Mouse (Mus musculus): ENCODE measurements around the gene Rpl7l1. TPM values are rescaled to one million over a fixed set of nuclear protein-coding genes. Genes with fewer than 3 reads are reported as not detected.
"Not testable (repeated sequence)": the region's sequence is repeated elsewhere in the genome, so short reads cannot be mapped to it uniquely, and the experiment has no call there.

Gene Rpl7l1
- total RNA-seq (2021): 10 to 100 TPM; 54.3 to 57.3 TPM
- long read RNA-seq, experiment 1, transcript Rpl7l1-201 (7 exons, 2,606 nt): major isoform, 29 of 64 reads
- long read RNA-seq, experiment 1, partial matches to known transcripts: 11 of 64 reads
- long read RNA-seq, experiment 1, other reads (novel, unspliced or antisense): 24 of 64 reads
- long read RNA-seq, experiment 2, transcript Rpl7l1-201 (7 exons, 2,606 nt): major isoform, 48 of 86 reads
- long read RNA-seq, experiment 2, partial matches to known transcripts: 13 of 86 reads
- long read RNA-seq, experiment 2, other reads (novel, unspliced or antisense): 25 of 86 reads

DNA sequence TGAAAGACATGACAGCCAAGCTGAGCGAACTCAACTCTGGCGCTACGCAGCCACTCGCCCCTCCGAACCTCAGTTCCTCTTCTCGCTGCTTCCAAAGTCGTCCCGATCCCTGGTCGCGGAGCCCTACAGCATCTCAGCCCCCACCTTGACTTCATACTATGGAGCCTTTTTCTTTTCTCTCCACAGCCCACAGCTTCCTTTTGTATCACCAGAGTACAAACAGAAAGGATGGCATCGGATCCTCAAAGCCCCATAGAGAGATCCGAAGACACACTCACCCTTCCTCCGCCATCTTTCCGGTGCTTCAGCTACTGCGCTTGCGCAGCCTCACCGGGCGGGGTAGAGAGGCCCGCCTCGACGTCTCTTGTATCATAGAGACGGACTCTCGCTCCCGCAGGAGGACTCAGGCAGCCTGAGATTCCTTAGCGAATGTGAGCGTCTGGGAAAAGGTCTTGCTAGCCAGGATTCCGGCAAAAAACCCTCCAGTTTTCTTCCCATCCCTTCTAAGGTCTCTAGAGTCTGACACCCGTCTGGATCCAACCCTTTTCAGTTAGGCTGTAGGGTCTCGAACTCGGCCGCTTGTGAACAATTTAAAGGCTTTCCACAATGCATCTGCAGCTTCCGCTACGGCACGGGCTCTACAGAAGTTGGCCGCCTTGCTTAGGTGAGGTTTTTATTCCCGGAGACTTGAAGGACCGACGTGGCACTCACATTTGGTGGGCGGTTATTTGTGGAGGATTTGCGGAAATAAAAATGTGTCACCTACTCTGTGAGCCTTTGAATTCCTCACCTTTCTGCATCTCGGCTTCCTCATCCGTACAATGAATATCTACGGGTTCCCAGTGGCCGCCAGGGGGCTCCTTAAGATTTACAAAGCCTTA lies at the start of gene Rpl7l1:
Gene Rpl7l1, minus strand, starts transcription at position 332 of the 881 bp plus-strand sequence.
- intact Hi-C loops (cut with DNase I; ENCODE audit: low total_unique reads): loop anchor here (5.0 kb wide), 1 partner anchor 95 kb away; no protein-coding TSS in a partner anchor
- peak; percentile 94 for DNase-seq

DNA sequence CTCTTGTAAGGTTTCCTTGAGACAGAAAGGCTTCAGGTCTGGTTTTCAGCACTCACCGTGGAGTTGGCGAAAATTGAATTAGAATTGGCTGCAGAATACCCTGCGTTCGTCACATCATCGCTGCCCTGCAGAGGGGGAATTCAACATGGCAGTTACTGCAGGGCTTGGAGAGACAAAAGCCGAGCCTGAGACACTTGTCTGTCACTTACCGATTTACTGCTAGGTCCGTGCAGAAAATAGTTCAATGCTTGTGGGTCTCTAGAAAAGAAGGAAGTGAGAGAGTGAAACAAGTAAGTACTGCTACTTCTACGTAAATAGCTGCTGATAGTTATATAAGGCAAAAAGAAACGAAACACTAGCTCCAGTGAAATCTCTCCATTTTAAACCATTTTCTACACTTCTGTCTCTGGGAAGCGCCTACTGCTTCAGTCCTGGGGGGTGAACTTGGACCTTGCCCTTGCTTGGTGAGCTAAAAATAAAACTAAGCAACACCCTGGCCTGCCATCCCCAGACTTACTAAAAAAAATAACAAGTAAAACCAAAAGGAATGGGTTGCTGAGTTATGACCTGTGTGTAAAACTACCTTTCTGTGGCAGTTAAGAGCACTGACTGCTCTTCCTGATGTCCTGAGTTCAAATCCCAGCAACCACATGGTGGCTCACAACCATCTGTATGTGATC lies 47.5 kb upstream of the Rpl7l1 start:
- DNase-seq: no peak
- intact Hi-C loops (cut with DNase I; ENCODE audit: low total_unique reads): no loop called here

DNA sequence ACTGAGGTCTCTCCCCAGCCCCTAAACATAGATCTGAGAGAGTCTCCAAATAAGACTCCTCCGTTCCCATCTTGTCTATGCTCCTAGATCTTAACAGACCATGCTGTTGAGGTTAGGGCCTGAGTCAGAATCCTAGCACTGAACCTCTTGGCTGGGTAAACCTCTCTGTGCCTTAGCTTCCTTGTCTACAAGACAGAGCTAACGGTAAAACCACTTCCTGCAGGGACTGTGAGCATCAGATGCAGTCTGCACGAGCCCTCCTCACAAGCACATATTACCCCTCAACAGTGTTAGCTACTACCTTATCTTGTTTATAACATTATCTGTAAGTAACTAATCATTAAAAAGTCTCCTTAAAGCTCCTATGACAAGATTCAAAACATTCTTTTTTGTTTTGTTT lies 46.5 kb upstream of the Rpl7l1 start:
- intact Hi-C loops (cut with DNase I; ENCODE audit: low total_unique reads): no loop called here
- DNase-seq: no peak

DNA sequence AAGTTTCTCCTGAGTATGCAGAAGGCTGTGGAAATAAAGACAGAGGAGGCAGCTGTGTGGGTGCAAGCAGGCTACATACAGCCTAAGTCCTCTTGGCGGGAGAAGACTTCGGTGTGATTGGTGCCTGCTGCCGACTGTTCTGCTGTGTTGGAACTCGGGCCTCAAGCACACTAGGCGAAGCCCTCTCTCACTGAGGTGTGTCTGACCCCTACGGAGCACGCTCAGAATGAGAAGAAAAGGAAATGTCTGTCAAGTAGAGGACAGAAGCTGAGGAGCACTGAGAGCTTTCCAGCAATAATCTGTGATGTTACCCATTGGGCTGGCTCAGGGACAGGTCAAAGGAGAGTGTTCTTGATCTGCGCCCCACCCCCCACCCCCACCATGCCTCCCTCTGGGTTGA lies 40.6 kb upstream of the Rpl7l1 start:
- intact Hi-C loops (cut with DNase I; ENCODE audit: low total_unique reads): no loop called here

DNA sequence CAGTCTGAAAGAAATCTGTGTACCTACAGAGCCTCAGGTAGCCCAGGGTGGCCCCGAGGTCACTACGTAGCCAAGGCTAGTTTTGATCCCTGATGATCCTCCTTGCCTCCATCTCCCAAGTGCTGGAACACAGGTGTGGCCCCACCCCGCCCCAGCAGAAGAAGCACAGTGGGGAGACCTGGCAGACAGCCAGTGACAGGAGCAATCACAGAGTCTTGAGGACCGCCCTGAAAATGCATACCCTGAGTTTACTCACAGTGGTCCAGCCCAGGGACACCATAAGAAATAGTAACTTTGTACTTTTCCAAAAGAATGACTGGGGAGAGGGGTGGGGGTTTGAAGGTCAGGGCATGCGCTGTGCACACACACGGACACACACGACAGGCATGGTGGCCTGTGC lies 38.2 kb upstream of the Rpl7l1 start:
- intact Hi-C loops (cut with DNase I; ENCODE audit: low total_unique reads): no loop called here
- no peak for DNase-seq

More for the DNA sequence above, 40.6 kb upstream of the Rpl7l1 start:
- DNase-seq: no peak

DNA sequence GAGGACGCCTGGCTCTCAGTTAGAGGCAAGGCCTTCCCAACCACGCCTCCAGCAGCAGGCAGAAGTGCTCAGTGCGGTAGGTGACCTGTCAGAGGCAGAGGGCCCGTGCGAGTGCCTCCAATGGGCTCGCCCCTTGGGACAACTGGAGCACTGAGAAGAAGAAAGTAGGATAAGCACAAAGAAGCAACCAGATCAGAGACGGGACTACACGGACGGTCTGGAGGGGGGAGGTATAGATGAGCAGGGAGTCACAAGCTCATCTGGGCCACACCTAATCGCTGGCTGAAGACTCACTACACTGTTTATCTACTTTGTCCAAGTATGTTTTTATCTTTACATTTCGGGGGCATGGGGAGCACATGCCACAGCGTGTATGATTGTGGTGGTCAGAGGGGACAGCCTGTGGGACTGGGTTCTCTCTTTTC lies 35.3 kb upstream of the Rpl7l1 start:
- no peak for DNase-seq
- intact Hi-C loops (cut with DNase I; ENCODE audit: low total_unique reads): no loop called here

DNA sequence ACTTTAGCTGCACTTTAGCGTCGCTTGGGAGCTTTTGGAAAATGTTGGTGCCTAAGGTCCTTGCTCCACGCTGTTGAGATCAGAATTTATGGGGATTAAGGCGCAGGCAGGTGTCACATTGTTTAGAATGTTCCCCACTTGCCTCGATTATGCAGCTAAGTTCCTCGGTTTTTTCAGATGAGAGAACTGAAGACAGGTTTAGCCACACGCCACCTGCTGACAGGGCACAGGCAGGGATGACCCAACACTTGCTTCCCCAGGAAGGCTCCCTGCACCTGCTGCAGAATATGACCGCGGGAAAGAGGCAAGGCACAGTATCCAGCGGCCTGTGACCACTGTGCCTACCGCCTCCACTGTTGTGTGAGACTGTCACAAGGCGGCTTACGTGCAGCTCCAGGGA lies 33.8 kb upstream of the Rpl7l1 start:
- intact Hi-C loops (cut with DNase I; ENCODE audit: low total_unique reads): no loop called here
- no peak for DNase-seq

DNA sequence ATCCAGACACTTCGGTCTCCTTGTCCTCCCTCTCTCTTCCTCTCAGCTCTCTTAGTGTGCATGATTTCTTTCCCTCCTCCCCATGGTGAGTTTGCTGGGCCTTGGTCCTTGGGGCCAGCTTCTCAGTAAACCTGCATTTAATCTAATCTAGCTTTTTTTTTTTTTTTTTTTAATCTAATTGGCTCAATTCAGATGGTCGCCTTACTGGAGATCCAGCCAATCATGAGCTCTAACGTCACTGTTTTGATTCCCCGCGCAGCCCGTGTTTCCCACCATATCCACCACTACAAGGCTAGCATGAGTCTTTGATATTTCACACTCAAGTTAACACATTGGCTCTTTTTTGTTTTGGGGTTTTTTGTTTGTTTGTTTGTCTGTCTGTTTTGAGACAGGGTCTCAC lies 32.0 kb upstream of the Rpl7l1 start:
- intact Hi-C loops (cut with DNase I; ENCODE audit: low total_unique reads): no loop called here
- DNase-seq: no peak

DNA sequence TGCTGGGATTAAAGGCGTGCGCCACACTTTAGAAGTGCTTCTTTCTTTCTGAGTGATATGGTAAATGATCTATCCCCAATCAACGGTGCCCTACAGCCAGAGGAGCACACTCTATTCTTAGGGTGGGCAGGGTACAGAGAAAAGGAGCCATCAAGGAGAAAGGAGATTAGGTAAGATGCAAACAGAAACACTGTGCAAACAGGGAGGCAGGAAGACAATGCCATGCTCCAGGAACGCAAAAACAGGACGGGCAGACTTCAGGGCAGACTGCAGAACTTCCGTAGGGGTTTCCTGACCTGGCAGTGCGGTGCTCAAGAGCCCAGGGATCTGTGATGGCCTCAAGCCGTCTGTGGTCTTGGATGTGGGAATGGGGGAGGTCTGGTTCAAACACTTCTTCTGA lies 31.2 kb upstream of the Rpl7l1 start:
- intact Hi-C loops (cut with DNase I; ENCODE audit: low total_unique reads): no loop called here
- no peak for DNase-seq

DNA sequence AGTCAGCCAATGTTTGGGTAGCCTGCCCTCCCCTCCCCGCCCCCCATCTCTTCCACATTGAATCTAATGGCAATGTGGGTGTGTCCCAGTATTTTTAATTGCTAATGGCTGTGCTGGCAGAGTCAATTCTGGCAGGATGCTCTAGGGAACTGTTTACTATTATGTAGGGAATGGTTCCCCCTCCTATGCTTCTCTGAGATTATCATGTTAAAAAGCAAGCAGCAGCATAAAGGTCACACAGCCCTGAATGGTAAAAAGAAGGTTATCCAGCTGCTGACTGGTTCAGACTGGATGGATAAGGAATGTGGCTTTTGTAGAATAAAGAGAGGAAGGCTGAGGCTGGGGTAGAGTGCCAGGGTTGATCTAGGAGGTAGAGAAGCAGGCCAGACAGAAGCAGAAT lies 30.0 kb upstream of the Rpl7l1 start:
- intact Hi-C loops (cut with DNase I; ENCODE audit: low total_unique reads): no loop called here

DNA sequence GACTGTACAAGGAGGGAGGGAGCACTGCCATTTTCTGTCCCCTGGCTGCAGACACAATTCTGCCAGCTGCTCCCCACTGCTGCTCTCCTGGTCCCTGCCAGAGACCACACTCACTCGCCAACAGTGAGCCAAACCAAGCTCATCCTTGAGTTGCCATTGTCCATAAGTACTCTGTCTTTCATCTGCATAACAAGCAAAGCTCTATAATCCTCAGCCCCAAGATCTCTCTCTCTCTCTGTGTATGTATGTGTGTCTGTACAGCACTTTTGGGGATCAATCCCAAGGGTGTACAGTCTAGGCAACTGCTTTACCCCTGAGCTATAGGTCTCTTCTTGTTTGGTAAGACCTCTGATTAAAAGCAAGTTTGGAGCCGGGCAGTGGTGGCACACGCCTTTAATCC lies 28.2 kb upstream of the Rpl7l1 start:
- intact Hi-C loops (cut with DNase I; ENCODE audit: low total_unique reads): no loop called here
- DNase-seq: no peak

More for the DNA sequence above, 30.0 kb upstream of the Rpl7l1 start:
- DNase-seq: no peak

DNA sequence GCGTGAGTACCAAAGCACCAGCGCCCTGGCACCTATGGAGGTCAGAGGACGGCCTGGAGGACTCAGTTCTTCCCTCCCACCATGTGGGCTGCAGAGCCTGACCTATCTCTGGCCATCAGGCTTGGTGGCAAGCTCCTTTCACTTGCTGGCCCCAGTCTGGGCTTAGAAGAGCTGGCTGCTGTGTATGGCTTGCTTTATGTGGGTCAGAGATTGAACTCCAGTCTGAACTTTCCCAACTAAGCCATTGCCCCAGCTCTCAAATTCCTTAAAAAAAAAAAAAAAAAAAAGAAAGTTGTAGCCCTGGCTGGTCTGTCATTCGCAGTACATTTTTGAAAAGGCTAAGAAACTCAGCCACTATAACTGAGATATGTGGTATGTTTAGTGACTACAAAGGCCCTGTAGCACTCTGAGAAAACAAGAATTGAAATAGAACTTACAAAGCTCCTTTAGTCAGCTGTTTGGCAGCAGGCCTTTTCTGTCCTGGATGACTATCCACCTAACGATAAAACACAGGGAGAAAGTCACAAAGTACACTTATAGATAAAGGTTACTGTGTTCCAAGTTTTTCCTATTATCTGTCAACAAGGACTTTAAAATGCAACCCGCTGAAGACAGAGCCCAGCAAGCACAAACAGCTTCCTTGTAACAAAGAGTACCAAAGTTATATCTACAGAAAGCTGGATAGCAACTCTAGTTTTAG lies 26.8 kb upstream of the Rpl7l1 start:
- DNase-seq: no peak
- intact Hi-C loops (cut with DNase I; ENCODE audit: low total_unique reads): no loop called here

DNA sequence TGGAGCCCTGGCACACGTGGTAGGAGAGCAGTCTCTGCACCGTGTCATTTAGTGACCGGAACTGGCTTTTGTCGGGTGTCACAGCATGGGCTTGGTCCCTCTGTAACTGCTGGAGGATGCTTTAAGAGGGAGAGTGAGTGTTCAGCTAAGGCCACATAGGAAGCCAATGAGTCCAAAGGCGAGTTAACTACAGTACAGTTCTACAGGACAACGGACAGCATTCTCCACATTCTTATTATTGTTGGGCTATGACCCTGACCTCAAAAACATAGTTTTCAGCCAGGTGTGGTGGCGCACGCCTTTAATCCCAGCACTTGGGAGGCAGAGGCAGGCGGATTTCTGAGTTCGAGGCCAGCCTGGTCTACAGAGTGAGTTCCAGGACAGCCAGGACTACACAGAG lies 25.9 kb upstream of the Rpl7l1 start:
- DNase-seq: no peak
- intact Hi-C loops (cut with DNase I; ENCODE audit: low total_unique reads): no loop called here

DNA sequence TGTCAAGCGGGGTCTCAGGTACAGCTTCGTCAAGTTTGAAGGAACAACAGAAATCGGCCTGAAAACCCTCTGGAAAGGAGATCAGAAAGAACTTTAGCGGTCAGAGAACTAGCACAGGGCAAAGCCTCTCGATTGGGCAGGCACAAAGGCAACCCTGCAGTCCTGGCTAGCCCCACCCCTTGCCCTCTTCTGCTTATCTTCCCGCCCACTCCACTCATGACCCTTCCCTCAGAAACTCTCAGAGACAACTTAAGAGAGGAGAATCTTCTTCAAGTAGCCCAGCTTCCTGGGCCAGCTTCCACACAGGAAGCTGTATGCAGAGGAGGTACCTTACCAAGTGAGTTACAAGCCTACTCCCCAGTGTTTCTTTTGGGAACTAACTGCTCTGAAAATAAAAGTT lies 19.3 kb upstream of the Rpl7l1 start:
- DNase-seq: no peak
- intact Hi-C loops (cut with DNase I; ENCODE audit: low total_unique reads): no loop called here

DNA sequence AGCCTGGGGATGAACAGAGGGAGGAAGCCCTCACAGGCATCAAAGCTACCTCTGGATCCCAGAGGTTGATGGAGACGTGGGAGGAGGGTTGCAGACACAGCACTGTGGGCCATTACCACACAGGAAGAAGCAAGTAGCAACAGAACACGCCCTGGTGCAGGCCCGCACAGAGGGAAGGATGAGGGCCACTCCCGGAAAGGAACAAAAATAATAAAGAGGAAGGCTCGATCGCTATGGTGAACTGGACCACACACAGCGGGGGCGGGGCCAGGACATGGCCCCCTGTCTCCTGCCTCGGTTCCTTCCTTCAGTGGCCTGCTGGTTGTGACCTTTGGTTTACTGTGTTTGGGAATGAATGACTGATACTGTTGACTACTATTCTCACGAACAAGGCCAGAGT lies 17.2 kb upstream of the Rpl7l1 start:
- no peak for DNase-seq
- intact Hi-C loops (cut with DNase I; ENCODE audit: low total_unique reads): no loop called here

DNA sequence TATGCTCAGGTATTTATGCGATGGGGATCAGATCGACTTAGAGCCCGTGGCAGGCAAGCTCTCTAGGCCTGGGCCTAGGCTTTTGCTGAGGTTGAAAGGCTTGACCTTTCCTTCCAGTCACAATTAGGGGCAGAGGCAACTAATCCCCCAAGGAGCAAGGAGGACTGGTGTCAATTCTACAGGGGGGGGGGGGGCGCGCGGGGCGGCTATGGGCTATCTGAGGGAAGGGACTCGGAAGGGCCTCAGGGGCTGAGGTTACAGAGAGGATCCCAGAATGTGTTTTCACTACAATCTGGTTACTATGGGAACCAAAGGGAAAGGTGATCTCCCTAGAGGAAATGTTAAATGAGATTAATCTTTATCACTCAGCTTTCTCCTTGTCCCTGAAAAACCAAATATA lies 14.9 kb upstream of the Rpl7l1 start:
- DNase-seq: no peak
- intact Hi-C loops (cut with DNase I; ENCODE audit: low total_unique reads): no loop called here

DNA sequence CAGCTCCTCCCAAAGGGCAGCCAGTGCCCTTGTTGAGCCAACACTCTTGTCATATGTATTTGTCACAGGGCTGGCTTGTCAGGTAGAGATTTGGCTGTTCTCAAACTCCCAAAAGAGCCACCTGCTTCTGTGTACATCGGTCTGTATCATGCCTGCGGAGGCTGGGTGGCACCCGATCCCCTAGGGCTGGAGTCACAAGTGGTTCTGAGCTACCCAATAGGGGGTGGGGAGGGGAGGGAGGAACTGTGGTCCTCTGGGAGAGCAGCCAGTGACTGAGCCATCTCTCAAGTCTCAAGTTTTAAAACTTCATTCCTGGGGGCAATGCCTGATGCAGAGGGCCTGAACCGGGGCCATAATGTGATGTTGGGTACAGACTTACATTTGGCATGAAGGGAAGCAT lies 14.3 kb upstream of the Rpl7l1 start:
- no peak for DNase-seq
- intact Hi-C loops (cut with DNase I; ENCODE audit: low total_unique reads): no loop called here

DNA sequence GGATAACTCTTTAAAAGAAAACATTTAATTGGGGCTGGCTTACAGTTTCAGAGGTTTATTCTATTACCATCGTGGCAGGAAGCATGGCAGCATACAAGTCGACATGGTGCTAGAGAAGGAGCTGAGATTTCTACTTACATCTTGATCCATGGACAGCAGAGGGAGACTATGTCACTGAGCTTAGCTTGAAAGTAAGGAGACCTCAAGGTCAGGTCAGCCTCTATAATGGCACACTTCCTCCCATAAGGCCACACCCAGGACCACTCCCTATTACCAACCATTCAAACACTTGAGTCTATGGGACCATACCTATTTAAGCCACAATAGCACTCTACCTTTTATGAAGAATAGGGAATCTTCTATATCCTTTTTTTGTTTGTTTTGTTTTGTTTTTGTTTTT lies 10.5 kb upstream of the Rpl7l1 start:
- intact Hi-C loops (cut with DNase I; ENCODE audit: low total_unique reads): no loop called here
- DNase-seq: no peak

DNA sequence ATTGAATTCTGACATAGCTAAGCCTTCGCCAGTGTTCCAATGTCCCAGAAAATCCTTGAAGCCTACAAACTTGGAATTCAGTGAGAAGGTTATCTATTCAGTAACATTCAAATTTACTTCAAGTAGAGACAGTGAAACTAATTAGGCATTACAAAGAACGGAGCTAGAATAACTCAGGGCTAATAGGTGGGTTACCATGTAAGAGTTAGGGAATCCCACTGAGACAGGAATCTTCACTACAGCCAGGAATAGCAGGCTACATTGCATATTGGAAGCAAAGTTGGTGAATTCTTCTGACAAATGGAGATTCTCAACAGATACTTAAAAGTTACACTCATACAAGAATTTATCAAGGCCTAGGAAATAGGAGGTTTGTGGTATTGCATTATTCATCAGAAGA lies 5.5 kb upstream of the Rpl7l1 start:
- DNase-seq; intact Hi-C loops (cut with DNase I; ENCODE audit: low total_unique reads): not testable (repeated sequence)

DNA sequence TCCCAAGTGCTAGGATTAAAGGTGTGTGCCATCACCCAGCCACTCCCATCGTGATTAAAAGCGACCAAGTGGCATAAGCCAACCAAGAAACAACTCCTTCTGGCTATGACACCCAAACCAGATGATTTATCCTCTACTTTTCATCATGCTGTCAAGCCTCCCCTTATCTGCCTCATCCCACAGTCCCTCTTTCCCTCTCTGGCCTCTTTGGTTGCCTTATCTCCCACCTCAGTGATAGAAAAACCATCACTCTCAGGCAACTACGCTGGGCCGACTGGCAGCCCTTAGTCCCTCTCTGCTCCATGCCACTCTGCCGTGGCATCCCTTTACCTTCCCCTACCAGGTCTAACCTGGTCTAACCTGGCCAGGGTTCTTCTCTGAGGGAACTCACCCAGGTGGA lies 4.5 kb upstream of the Rpl7l1 start:
- intact Hi-C loops (cut with DNase I; ENCODE audit: low total_unique reads): no loop called here
- DNase-seq: no peak

Data from gastrocnemius, postnatal 14 days (tissue).